Mouse (Mus musculus) brown adipose tissue, adult 24 weeks (tissue): ENCODE measurements at regions not wholly inside any gene's neighbourhood (a gene's known extent, or its start where the extent isn't known, plus 50 kb on each side); places are given as distances from the start of the nearest gene placed in this dataset.

Source experiments
- H3K27ac ChIP-seq: fragments of 200-500 bp; replicated peaks from 2 replicates; pipeline ENCODE4 v1.5.1; 2012; ENCODE audit warnings: low read depth, mild to moderate bottlenecking, low read length
- H3K4me1 ChIP-seq: fragments of 200-500 bp; 2 replicates; pipeline ENCODE4 v1.6.1; 2012; ENCODE audit warnings: low read length, mixed read lengths; ENCODE audit not compliant: control insufficient read depth, insufficient read depth, insufficient read length
- H3K4me3 ChIP-seq: fragments of 200-500 bp; 2 replicates; pipeline ENCODE4 v1.5.1; 2012; ENCODE audit warnings: low read depth, mild to moderate bottlenecking, low read length, moderate library complexity; ENCODE audit not compliant: insufficient read depth

DNA sequence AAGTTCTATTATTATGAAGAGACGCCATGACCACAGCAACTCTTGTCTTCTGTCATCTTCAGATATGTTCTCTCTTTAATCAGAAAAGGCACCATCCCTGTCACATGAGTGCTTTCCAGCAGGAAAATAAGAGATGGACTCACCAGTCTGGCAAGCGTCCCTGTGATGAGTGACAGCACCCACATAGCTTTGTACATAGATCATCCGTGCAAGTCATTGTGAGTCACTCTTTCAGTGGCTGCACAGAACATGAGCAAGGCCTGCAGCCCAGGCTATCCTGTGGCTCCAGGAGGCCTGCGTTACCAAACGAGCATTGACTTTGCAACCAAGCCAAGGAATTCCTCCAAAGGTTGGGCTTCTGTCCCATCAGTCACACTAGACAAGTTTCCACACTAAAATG, 265.3 kb downstream of the Qk start:
- Histone ChIP-seq H3K4me1 (no peaks in the 10 kb centered on the region), H3K27ac (no peak overlapping the region), H3K4me3 (no peak overlapping the region)

GRCm38 (mm10) chr17:10044336-10044735, 275.3 kb downstream of the Qk start:
- Histone ChIP-seq H3K4me1 (peaks cover 17% of the 10 kb centered on the region), H3K27ac (no peak overlapping the region), H3K4me3 (no peak overlapping the region)

GRCm38 (mm10) chr17:10042042-10042652, 277.5 kb downstream of the Qk start:
- Histone ChIP-seq H3K27ac (no peak overlapping the region), H3K4me3 (no peak overlapping the region), H3K4me1 (peaks cover 22% of the 10 kb centered on the region)

- peak overlapping the region; percentile 91 for H3K27ac ChIP-seq
These were observed 278.7 kb downstream of the Qk start for GRCm38 (mm10) chr17:10040951-10041359.

GRCm38 (mm10) chr17:10040375-10040774, 279.3 kb downstream of the Qk start:
- Histone ChIP-seq H3K4me1 (peaks cover 19% of the 10 kb centered on the region), H3K27ac (peak overlapping the region; percentile 91), H3K4me3 (no peak overlapping the region)

More at GRCm38 (mm10) chr17:10040951-10041359, 278.7 kb downstream of the Qk start:
- Histone ChIP-seq H3K4me3 (no peak overlapping the region), H3K4me1 (peaks cover 20% of the 10 kb centered on the region)

GRCm38 (mm10) chr17:10037799-10038445, 281.7 kb downstream of the Qk start:
- Histone ChIP-seq H3K4me3 (no peak overlapping the region), H3K27ac (peak overlapping the region; percentile 93), H3K4me1 (peaks cover 14% of the 10 kb centered on the region)

- Histone ChIP-seq H3K27ac (no peak overlapping the region), H3K4me1 (0 out of 2 replicates have a peak, but pooled peaks cover 4% of the 10 kb centered on the region), H3K4me3 (no peak overlapping the region)
These were observed 286.1 kb downstream of the Qk start for GRCm38 (mm10) chr17:10033510-10033909.

GRCm38 (mm10) chr17:10031033-10031432, 288.6 kb downstream of the Qk start:
- no peak overlapping the region for H3K4me3 ChIP-seq
- no peak overlapping the region for H3K27ac ChIP-seq
- H3K4me1 ChIP-seq: no peaks in the 10 kb centered on the region

GRCm38 (mm10) chr17:10026770-10027169, 292.9 kb downstream of the Qk start:
- H3K4me3 ChIP-seq: no peak overlapping the region
- H3K27ac ChIP-seq: no peak overlapping the region
- no peaks in the 10 kb centered on the region for H3K4me1 ChIP-seq

DNA sequence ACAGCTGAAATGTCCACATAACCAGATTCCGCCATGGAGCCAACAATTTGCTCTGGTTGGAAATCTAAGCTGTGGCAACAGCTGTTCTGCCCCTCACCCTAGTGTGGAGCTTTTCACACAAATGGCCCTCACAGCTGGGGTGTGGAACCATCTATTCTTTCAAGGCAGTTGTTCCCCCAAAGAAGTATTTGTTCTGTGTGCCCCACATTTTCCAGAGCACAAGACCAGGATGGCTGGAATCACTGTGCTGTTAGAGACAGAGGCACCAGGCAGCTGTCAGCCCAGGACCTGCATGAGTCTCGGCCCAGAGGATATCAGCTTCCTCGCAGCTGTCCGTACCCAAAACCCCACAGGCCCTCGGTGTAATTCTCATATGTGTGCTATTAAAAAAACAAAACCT, 294.4 kb downstream of the Qk start:
- H3K4me1 ChIP-seq: no peaks in the 10 kb centered on the region
- no peak overlapping the region for H3K27ac ChIP-seq
- no peak overlapping the region for H3K4me3 ChIP-seq

- no peak overlapping the region for H3K4me3 ChIP-seq
- no peak overlapping the region for H3K27ac ChIP-seq
- H3K4me1 ChIP-seq: no peaks in the 10 kb centered on the region
These were observed 295.3 kb downstream of the Qk start for GRCm38 (mm10) chr17:10024323-10024722.

DNA sequence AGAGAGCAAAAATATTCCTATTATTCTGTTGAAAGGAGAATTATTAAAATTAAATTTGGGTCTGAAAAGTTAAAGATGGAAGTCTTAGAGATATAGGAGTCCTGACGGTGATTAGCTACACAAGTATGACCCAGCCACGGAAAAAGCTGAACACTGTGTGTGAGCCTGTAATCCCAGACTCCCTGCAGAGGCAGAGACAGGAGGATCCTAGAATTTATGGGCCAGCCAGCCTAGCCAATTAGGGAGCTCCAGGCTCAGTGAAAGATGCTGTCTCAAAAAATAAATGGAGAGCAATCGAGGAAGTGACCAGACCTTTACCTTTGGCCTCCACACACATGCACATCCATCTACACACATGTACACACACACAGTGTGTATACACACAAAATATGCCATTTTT, 307.5 kb downstream of the Qk start:
- no peak overlapping the region for H3K4me3 ChIP-seq
- H3K4me1 ChIP-seq: no peaks in the 10 kb centered on the region
- no peak overlapping the region for H3K27ac ChIP-seq

- no peaks in the 10 kb centered on the region for H3K4me1 ChIP-seq
- no peak overlapping the region for H3K4me3 ChIP-seq
- no peak overlapping the region for H3K27ac ChIP-seq
These were observed 307.9 kb downstream of the Qk start for GRCm38 (mm10) chr17:10011728-10012127.

- peaks cover 3% of the 10 kb centered on the region for H3K4me1 ChIP-seq
- no peak overlapping the region for H3K4me3 ChIP-seq
- H3K27ac ChIP-seq: 0 out of 2 replicates have a peak overlapping the region, but pooled peaks have one; percentile 1
These were observed 318.5 kb downstream of the Qk start for GRCm38 (mm10) chr17:10001071-10001591.

DNA sequence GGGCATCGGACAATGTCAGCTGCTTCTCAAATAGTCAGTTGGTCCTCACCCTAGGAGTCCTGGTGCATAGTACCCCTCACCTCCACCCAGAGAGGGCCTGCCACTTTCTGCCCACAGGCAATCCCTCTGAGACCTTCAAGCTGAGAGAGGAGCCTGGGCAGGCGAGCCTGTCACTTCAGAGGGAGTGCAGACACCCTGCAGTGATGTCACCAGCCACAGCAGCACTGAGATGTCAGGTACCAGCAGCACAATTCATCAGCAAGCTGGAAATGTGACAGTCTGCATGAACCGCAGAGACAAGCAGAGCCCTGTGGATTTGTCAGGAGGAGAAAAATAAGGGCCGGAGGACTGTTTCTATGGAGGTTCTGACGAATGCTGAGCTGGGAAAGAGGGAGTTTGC, 324.3 kb downstream of the Qk start:
- Histone ChIP-seq H3K27ac (no peak overlapping the region), H3K4me1 (no peaks in the 10 kb centered on the region), H3K4me3 (no peak overlapping the region)

GRCm38 (mm10) chr17:9990744-9991143, 321.2 kb upstream of the Pabpc6 start:
- H3K4me3 ChIP-seq: no peak overlapping the region
- H3K4me1 ChIP-seq: no peaks in the 10 kb centered on the region
- H3K27ac ChIP-seq: no peak overlapping the region
